ENCODE assay signal across 9 mouse cellular contexts in the genomic region with DNA sequence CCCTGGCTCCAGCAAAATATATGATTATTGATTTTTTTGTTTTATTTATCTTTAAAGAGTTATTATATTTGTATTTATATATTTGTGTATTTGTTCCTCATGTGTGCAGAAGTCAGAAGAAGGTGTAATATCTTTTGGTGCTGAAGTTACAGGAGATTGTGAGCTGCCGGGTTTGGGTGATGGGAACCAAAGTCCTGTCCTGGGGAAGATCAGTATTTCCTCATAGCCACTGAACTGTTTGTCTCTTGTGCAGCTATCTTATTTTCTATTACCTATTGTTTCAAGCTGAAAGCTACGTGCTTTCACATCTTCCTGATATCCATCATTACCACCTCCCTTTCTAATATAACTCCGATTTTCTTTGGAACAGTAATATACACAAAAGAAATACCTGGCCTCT. TPM values are rescaled to one million over a fixed set of nuclear protein-coding genes. Genes with fewer than 3 reads are reported as not detected.
DNase-seq lines count a peak whose midpoint lies in the region; ATAC-seq and TF ChIP-seq lines count a peak whose summit lies in the region.
"Had no signal": no experiment of that assay in that cellular context is flagged by ENCODE, and none has a peak within 500 bp of the region (broad histone marks: within the 10 kb centered on the region; RNA-seq: fewer than 3 reads in every experiment).

No protein-coding gene starts in this region.

- dilution Hi-C loops in CH12.LX (cut with MboI; ENCODE audit: extremely low pct_ligation_motif_present, extremely low pct_unique_long_range_greater_than_20kb, low sequenced_read_pairs) = no loop called here

- no peaks in the 10 kb centered on the region for H3K9me3 ChIP-seq in heart, embryonic 12.5 days (replicated peaks)
- H3K9me3 ChIP-seq in CH12.LX (replicated peaks; ENCODE audit: low read length) = no peaks in the 10 kb centered on the region
- no peaks in the 10 kb centered on the region for H3K9me3 ChIP-seq in forebrain, embryonic 16.5 days (ENCODE audit: control insufficient read depth, low read length)
- H3K9me3 ChIP-seq in liver, postnatal 0 days (ENCODE audit: low read length) = no peaks in the 10 kb centered on the region

- ATAC-seq in heart, embryonic 12.5 days (ENCODE audit: insufficient number of reproducible peaks, low FRiP score) = no peak
- ATAC-seq in forebrain, embryonic 16.5 days = no peak; the same call in 1 of the 2 replicates
- no peak for ATAC-seq in liver, postnatal 0 days

- TF ChIP-seq POLR2A in CH12.LX (IDR thresholded peaks at IDR 0.05; ENCODE audit: low read depth, low read length) = no peak

- no peak for DNase-seq in heart, postnatal 10 days
- DNase-seq in CH12.LX (ENCODE audit: extremely low read depth) = no peak
- DNase-seq in liver, postnatal 0 days = no peak
- DNase-seq in right cerebral cortex, adult 2 months (ENCODE audit: low spot score in 2 of 2) = no peak
- DNase-seq in adrenal gland, postnatal 14 days = no peak
- DNase-seq in frontal cortex, postnatal 14 days (ENCODE audit: low spot score in 2 of 2) = no peak

- peaks cover 23% of the 10 kb centered on the region for H3K79me2 ChIP-seq in CH12.LX (replicated peaks; ENCODE audit: control insufficient read depth, extremely low read depth, insufficient read depth, poor library complexity, severe bottlenecking)

- in situ Hi-C loops in CH12.LX (cut with MboI; ENCODE audit: low pct_ligation_motif_present, low pct_unique_long_range_greater_than_20kb, low sequenced_read_pairs) = loop anchor here (10.0 kb wide), 1 partner anchor 389 kb away; no protein-coding TSS in a partner anchor

- intact Hi-C loops in heart, postnatal 10 days (cut with DNase I) = loop anchor here (5.0 kb wide), 1 partner anchor 397 kb away; no protein-coding TSS in a partner anchor

- H3K4me2 ChIP-seq in heart, embryonic 12.5 days = peak overlapping the region; percentile 76
- peak overlapping the region; percentile 56; the same call in 1 of the 2 replicates for H3K4me2 ChIP-seq in CH12.LX (ENCODE audit: insufficient read depth, low read depth, poor library complexity, severe bottlenecking)
- H3K4me2 ChIP-seq in forebrain, embryonic 16.5 days (ENCODE audit: low read length) = peak overlapping the region; percentile 41
- H3K4me2 ChIP-seq in liver, postnatal 0 days (ENCODE audit: low read depth, low read length) = peak overlapping the region; percentile 73

- WGBS in heart, embryonic 12.5 days = 68% methylated on average over 3 of the region's 3 CpGs
- 79% methylated on average over 3 of the region's 3 CpGs for WGBS in forebrain, embryonic 16.5 days
- 69% methylated on average over 3 of the region's 3 CpGs for WGBS in liver, postnatal 0 days (ENCODE audit: insufficient replicate concordance)

- peaks cover 7% of the 10 kb centered on the region; the same call in 1 of the 2 replicates for H3K27me3 ChIP-seq in heart, embryonic 12.5 days (replicated peaks)
- no peaks in the 10 kb centered on the region for H3K27me3 ChIP-seq in CH12.LX (replicated peaks)
- H3K27me3 ChIP-seq in forebrain, embryonic 16.5 days (replicated peaks; ENCODE audit: control insufficient read depth, insufficient read depth, low read length) = no peaks in the 10 kb centered on the region
- no peaks in the 10 kb centered on the region for H3K27me3 ChIP-seq in liver, postnatal 0 days (ENCODE audit: insufficient read depth, low read length)

- no peak for TF ChIP-seq RAD21 in CH12.LX (IDR thresholded peaks at IDR 0.05; ENCODE audit: low read depth, low read length)

- no peak overlapping the region for H3K9ac ChIP-seq in heart, embryonic 12.5 days
- no peak overlapping the region for H3K9ac ChIP-seq in CH12.LX (ENCODE audit: insufficient read depth, low read depth)
- H3K9ac ChIP-seq in forebrain, embryonic 16.5 days (replicated peaks; ENCODE audit: low read depth, low read length) = no peak overlapping the region
- no peak overlapping the region for H3K9ac ChIP-seq in liver, postnatal 0 days (replicated peaks)

- H3K4me1 ChIP-seq in heart, embryonic 12.5 days (replicated peaks) = peaks cover 7% of the 10 kb centered on the region
- peaks cover 0 to 18% of the 10 kb centered on the region in 2 experiments; a peak in 2 of 4 replicates for H3K4me1 ChIP-seq in CH12.LX (ENCODE audit: control insufficient read depth in 1 of 2, insufficient read depth in 2 of 2)
- peaks cover 9% of the 10 kb centered on the region for H3K4me1 ChIP-seq in forebrain, embryonic 16.5 days (replicated peaks; ENCODE audit: control insufficient read depth, insufficient read depth, low read length)
- H3K4me1 ChIP-seq in liver, postnatal 0 days (ENCODE audit: insufficient read depth) = peaks cover 12% of the 10 kb centered on the region

- H3K36me3 ChIP-seq in heart, embryonic 12.5 days = peaks cover 17% of the 10 kb centered on the region
- peaks cover 13 to 18% of the 10 kb centered on the region in 2 experiments for H3K36me3 ChIP-seq in CH12.LX (replicated peaks in 1 of 2; ENCODE audit: control insufficient read depth in 1 of 2, insufficient read depth in 1 of 2, low read length in 1 of 2)
- H3K36me3 ChIP-seq in forebrain, embryonic 16.5 days (ENCODE audit: control insufficient read depth, insufficient read depth) = peaks cover 7% of the 10 kb centered on the region
- H3K36me3 ChIP-seq in liver, postnatal 0 days (replicated peaks; ENCODE audit: insufficient read depth, low read length) = peaks cover 9% of the 10 kb centered on the region

- no peak for TF ChIP-seq EP300 in CH12.LX (IDR thresholded peaks at IDR 0.05; ENCODE audit: low read length)
- TF ChIP-seq EP300 in liver, postnatal 0 days (IDR thresholded peaks at IDR 0.05; ENCODE audit: low read depth) = no peak

- H3K4me3 ChIP-seq in heart, embryonic 12.5 days = peak overlapping the region; percentile 100
- H3K4me3 ChIP-seq in CH12.LX (replicated peaks in 1 of 3; ENCODE audit: low read depth in 2 of 3, low read length in 2 of 3, poor library complexity in 1 of 3) = peak overlapping the region in 2 of 3 experiments; percentile 50 to 88
- peak overlapping the region; percentile 74 for H3K4me3 ChIP-seq in forebrain, embryonic 16.5 days (replicated peaks; ENCODE audit: low read length)
- H3K4me3 ChIP-seq in liver, postnatal 0 days (ENCODE audit: low read depth, low read length) = peak overlapping the region; percentile 72

- TF ChIP-seq CTCF in CH12.LX (conservative IDR thresholded peaks at IDR 0.05 in 1 of 2, IDR thresholded peaks at IDR 0.05 in 1 of 2; ENCODE audit: low read depth in 2 of 2, low read length in 2 of 2) = no peak
- no peak for TF ChIP-seq CTCF in liver, postnatal 0 days (IDR thresholded peaks at IDR 0.05; ENCODE audit: low read depth)

- no peak overlapping the region for H3K27ac ChIP-seq in heart, embryonic 12.5 days (ENCODE audit: poor library complexity, severe bottlenecking)
- H3K27ac ChIP-seq in CH12.LX (ENCODE audit: insufficient read depth, low read depth) = no peak overlapping the region
- no peak overlapping the region for H3K27ac ChIP-seq in forebrain, embryonic 16.5 days (ENCODE audit: low read length)
- H3K27ac ChIP-seq in liver, postnatal 0 days (ENCODE audit: low read depth) = no peak overlapping the region

TF ChIP-seq in CH12.LX, 34 proteins besides CTCF, POLR2A, EP300 and RAD21:
- TF ChIP-seq TBP (conservative IDR thresholded peaks at IDR 0.05; ENCODE audit: low read depth, low read length) (0 out of 2 replicates have a peak, but pooled peaks have one; percentile 10), ZKSCAN1 (IDR thresholded peaks at IDR 0.05; ENCODE audit: borderline replicate concordance, low read depth, low read length) (no peak)

RNA-seq across cellular contexts. Expression of a gene that starts 0.4 kb away (rescaled TPM):
- 13.8 and 14.6 TPM in 2 replicates for polyA plus RNA-seq in heart, embryonic 12.5 days (2016; fragmentation: Nextera tagmentation; extraction: Ambion mirVana)
- total RNA-seq in heart, postnatal 10 days (2021) = 10 to 100 TPM; 21.2 to 22.2 TPM
- 22.7 and 23.8 TPM in 2 replicates for total RNA-seq in CH12.LX (2012; rRNA removed)
- 30.7 and 32.5 TPM in 2 replicates for total RNA-seq in CH12.LX (2014; rRNA removed)
- polyA plus RNA-seq in CH12.LX (2012; ENCODE audit: insufficient read length, low read depth) = 21.5 and 25.0 TPM in 2 replicates
- polyA plus RNA-seq in forebrain, embryonic 16.5 days (2015; fragmentation: Nextera tagmentation; extraction: Ambion mirVana) = 8.1 and 8.4 TPM in 2 replicates
- polyA plus RNA-seq in liver, postnatal 0 days (2015; fragmentation: Nextera tagmentation; extraction: Ambion mirVana) = 3.3 and 3.4 TPM in 2 replicates
- total RNA-seq in adrenal gland, postnatal 14 days (2021) = 54.8 and 55.6 TPM in 2 replicates

RNA-seq across cellular contexts. Expression of a gene that starts 17.0 kb away (rescaled TPM):
- polyA plus RNA-seq in heart, embryonic 12.5 days (2016; fragmentation: Nextera tagmentation; extraction: Ambion mirVana) = not detected in 2 replicates
- total RNA-seq in heart, postnatal 10 days (2021) = not detected
- total RNA-seq in CH12.LX (2012; rRNA removed) (0.47 TPM in 1 of 2 replicates, not detected in the other), CH12.LX (2014; rRNA removed) (not detected in 2 replicates)
- polyA plus RNA-seq in CH12.LX (2012; ENCODE audit: insufficient read length, low read depth) = 1.1 and 1.9 TPM in 2 replicates
- 0.08 TPM in 1 of 2 replicates, not detected in the other for polyA plus RNA-seq in forebrain, embryonic 16.5 days (2015; fragmentation: Nextera tagmentation; extraction: Ambion mirVana)
- not detected in 2 replicates for polyA plus RNA-seq in liver, postnatal 0 days (2015; fragmentation: Nextera tagmentation; extraction: Ambion mirVana)
- total RNA-seq in adrenal gland, postnatal 14 days (2021) = not detected in 2 replicates
- total RNA-seq: liver, adult 2 months had no signal
- polyA plus RNA-seq: liver, adult 2 months had no signal

RNA-seq across cellular contexts. Expression of a gene that starts 40.8 kb away (rescaled TPM):
- 61.6 and 66.1 TPM in 2 replicates for polyA plus RNA-seq in heart, embryonic 12.5 days (2016; fragmentation: Nextera tagmentation; extraction: Ambion mirVana)
- 10 to 100 TPM; 47.0 to 48.0 TPM for total RNA-seq in heart, postnatal 10 days (2021)
- total RNA-seq in CH12.LX (2012; rRNA removed) (32.2 and 32.7 TPM in 2 replicates), CH12.LX (2014; rRNA removed) (46.3 and 51.8 TPM in 2 replicates)
- 34.1 and 39.4 TPM in 2 replicates for polyA plus RNA-seq in CH12.LX (2012; ENCODE audit: insufficient read length, low read depth)
- polyA plus RNA-seq in forebrain, embryonic 16.5 days (2015; fragmentation: Nextera tagmentation; extraction: Ambion mirVana) = 56.6 and 57.9 TPM in 2 replicates
- 19.6 and 22.3 TPM in 2 replicates for polyA plus RNA-seq in liver, postnatal 0 days (2015; fragmentation: Nextera tagmentation; extraction: Ambion mirVana)
- 53.9 and 67.1 TPM in 2 replicates for total RNA-seq in adrenal gland, postnatal 14 days (2021)
